Mouse (Mus musculus) brain, embryonic 14.5 days (tissue): ENCODE data around the gene D16Ertd472e.

Experiments
- CTCF ChIP-seq: fragments of 200-500 bp; IDR thresholded peaks from 2 replicates; pipeline ENCODE4 v1.5.1; 2012; ENCODE audit warnings: inconsistent platforms, mild to moderate bottlenecking, moderate library complexity, borderline replicate concordance; ENCODE audit not compliant: insufficient read depth, insufficient read length; ENCODE audit errors: extremely low read depth
- POLR2A ChIP-seq: fragments of 200-500 bp; IDR thresholded peaks from 2 replicates; pipeline ENCODE4 v1.6.1; 2012; ENCODE audit warnings: mild to moderate bottlenecking, inconsistent platforms, borderline replicate concordance; ENCODE audit not compliant: poor library complexity, insufficient read depth, insufficient read length, severe bottlenecking; ENCODE audit errors: extremely low read depth

DNA sequence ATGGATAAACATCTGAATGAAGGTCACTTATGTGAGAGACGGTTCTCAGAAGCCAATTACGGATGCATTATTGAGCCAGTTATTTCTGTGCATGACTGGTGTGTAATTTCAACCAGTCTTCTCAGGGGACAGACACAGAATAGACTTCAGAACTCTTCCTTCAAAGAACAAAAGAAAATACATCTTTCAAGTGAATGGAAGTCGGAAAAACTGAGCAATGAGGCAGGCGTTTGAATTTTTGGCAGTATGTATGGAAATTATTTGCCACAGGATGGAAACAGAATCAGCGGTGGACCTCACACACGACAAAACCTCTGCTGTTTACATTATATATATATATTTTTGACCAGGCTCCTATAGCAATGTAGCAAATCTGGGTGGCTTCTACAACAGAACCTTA is 14.6 kb upstream of the D16Ertd472e start:
- TF ChIP-seq CTCF, result no peak
- no peak for TF ChIP-seq POLR2A
